Mouse (Mus musculus): ENCODE results near the gene P2rx6.

GRCm38 (mm10) chr16:17561128-17561750 lies 446 bp upstream of the P2rx6 start, which contains the start of gene Lrrc74b:
- no peak for TF ChIP-seq CTCF (IDR thresholded peaks at IDR 0.05; ENCODE audit: low read depth)
- no peak for TF ChIP-seq EP300 (IDR thresholded peaks at IDR 0.05; ENCODE audit: low read depth)

Measured in heart, postnatal 0 days (tissue).